ENCODE assay signal across 8 mouse cellular contexts in genomic region chr2:72241714-72242472, GRCm38 (mm10). TPM values are rescaled to one million over a fixed set of nuclear protein-coding genes. Genes with fewer than 3 reads are reported as not detected.
DNase-seq lines count a peak whose midpoint lies in the region; ATAC-seq and TF ChIP-seq lines count a peak whose summit lies in the region.

No protein-coding gene starts in this region.

- H3K9ac ChIP-seq in lung, postnatal 0 days (replicated peaks; ENCODE audit: low read depth): no peak overlapping the region
- no peak overlapping the region for H3K9ac ChIP-seq in embryonic facial prominence, embryonic 15.5 days
- no peak overlapping the region for H3K9ac ChIP-seq in hindbrain, embryonic 12.5 days

- no peak overlapping the region for H3K27ac ChIP-seq in lung, postnatal 0 days (ENCODE audit: low read length)
- peak overlapping the region; percentile 75 for H3K27ac ChIP-seq in embryonic facial prominence, embryonic 15.5 days (replicated peaks)
- no peak overlapping the region for H3K27ac ChIP-seq in hindbrain, embryonic 12.5 days
- peak overlapping the region; percentile 56; the same call in 1 of the 2 replicates for H3K27ac ChIP-seq in olfactory bulb, adult 2 months (ENCODE audit: insufficient read depth, low read depth, low read length)

- no peaks in the 10 kb centered on the region for H3K27me3 ChIP-seq in lung, postnatal 0 days (replicated peaks; ENCODE audit: insufficient read depth, low read length)
- no peaks in the 10 kb centered on the region for H3K27me3 ChIP-seq in embryonic facial prominence, embryonic 15.5 days
- H3K27me3 ChIP-seq in hindbrain, embryonic 12.5 days: no peaks in the 10 kb centered on the region

- H3K36me3 ChIP-seq in lung, postnatal 0 days (ENCODE audit: insufficient read depth, low read length): 0 out of 2 replicates have a peak, but pooled peaks cover 4% of the 10 kb centered on the region
- no peaks in the 10 kb centered on the region for H3K36me3 ChIP-seq in embryonic facial prominence, embryonic 15.5 days
- no peaks in the 10 kb centered on the region for H3K36me3 ChIP-seq in hindbrain, embryonic 12.5 days

- 0 out of 2 replicates have a peak overlapping the region, but pooled peaks have one; percentile 6 for H3K4me2 ChIP-seq in lung, postnatal 0 days (replicated peaks; ENCODE audit: low read depth, low read length)
- peak overlapping the region; percentile 33; the same call in 1 of the 2 replicates for H3K4me2 ChIP-seq in embryonic facial prominence, embryonic 15.5 days (replicated peaks)
- H3K4me2 ChIP-seq in hindbrain, embryonic 12.5 days (replicated peaks): peak overlapping the region; percentile 29

- no peaks in the 10 kb centered on the region; the same call in 1 of the 2 replicates for H3K4me1 ChIP-seq in lung, postnatal 0 days (ENCODE audit: insufficient read depth, low read depth, low read length)
- peaks cover 28% of the 10 kb centered on the region for H3K4me1 ChIP-seq in embryonic facial prominence, embryonic 15.5 days
- H3K4me1 ChIP-seq in hindbrain, embryonic 12.5 days: peaks cover 17% of the 10 kb centered on the region
- peaks cover 23% of the 10 kb centered on the region for H3K4me1 ChIP-seq in olfactory bulb, adult 2 months (ENCODE audit: control insufficient read depth, insufficient read depth, low read length)

- WGBS in lung, postnatal 0 days: 52% methylated on average over 14 of the region's 14 CpGs
- WGBS in embryonic facial prominence, embryonic 15.5 days: 32% methylated on average over 14 of the region's 14 CpGs
- WGBS in hindbrain, embryonic 12.5 days: 49% methylated on average over 14 of the region's 14 CpGs
- WGBS in olfactory bulb, adult 2 months: 32% methylated on average over 14 of the region's 14 CpGs

- TF ChIP-seq EP300 in lung, postnatal 0 days (IDR thresholded peaks at IDR 0.05): no peak

- TF ChIP-seq POLR2A in olfactory bulb, adult 2 months (IDR thresholded peaks at IDR 0.05; ENCODE audit: insufficient read depth, low read depth, low read length): no peak

- H3K4me3 ChIP-seq in lung, postnatal 0 days (ENCODE audit: low read depth, low read length): no peak overlapping the region
- H3K4me3 ChIP-seq in embryonic facial prominence, embryonic 15.5 days (replicated peaks): peak overlapping the region; percentile 31
- H3K4me3 ChIP-seq in hindbrain, embryonic 12.5 days: no peak overlapping the region
- H3K4me3 ChIP-seq in olfactory bulb, adult 2 months (ENCODE audit: insufficient read depth, low read depth, low read length): no peak overlapping the region

- ATAC-seq in lung, postnatal 0 days: no peak
- peak; percentile 69; the same call in 1 of the 2 replicates for ATAC-seq in embryonic facial prominence, embryonic 15.5 days (ENCODE audit: insufficient number of reproducible peaks, low FRiP score, low TSS enrichment, low read depth)
- no peak for ATAC-seq in hindbrain, embryonic 12.5 days (ENCODE audit: low FRiP score)

- H3K9me3 ChIP-seq in lung, postnatal 0 days (ENCODE audit: low read length): no peaks in the 10 kb centered on the region
- H3K9me3 ChIP-seq in embryonic facial prominence, embryonic 15.5 days (replicated peaks): no peaks in the 10 kb centered on the region
- no peaks in the 10 kb centered on the region for H3K9me3 ChIP-seq in hindbrain, embryonic 12.5 days (replicated peaks)

- no peak for DNase-seq in lung, postnatal 0 days (ENCODE audit: low spot score)
- DNase-seq in lung, postnatal 14 days: no peak
- DNase-seq in right cerebral cortex, postnatal 14 days: no peak
- no peak for DNase-seq in spleen, postnatal 14 days (ENCODE audit: low spot score in 2 of 2)
- DNase-seq in layer of hippocampus, adult 8-10 months (ENCODE audit: low spot score in 2 of 2): no peak

- TF ChIP-seq CTCF in lung, postnatal 0 days (IDR thresholded peaks at IDR 0.05): no peak
- TF ChIP-seq CTCF in olfactory bulb, adult 2 months (IDR thresholded peaks at IDR 0.05; ENCODE audit: insufficient read depth, low read depth, low read length): no peak

RNA-seq across cellular contexts. Expression of gene Map3k20, which starts 43.5 kb away (rescaled TPM):
- 18.5 and 19.4 TPM in 2 replicates for polyA plus RNA-seq in lung, postnatal 0 days (2015; fragmentation: Nextera tagmentation; extraction: Ambion mirVana)
- 21.0 and 23.9 TPM in 2 replicates for polyA plus RNA-seq in embryonic facial prominence, embryonic 15.5 days (2015; fragmentation: Nextera tagmentation; extraction: Ambion mirVana)
- 9.4 and 11.0 TPM in 2 replicates for polyA plus RNA-seq in hindbrain, embryonic 12.5 days (2016; fragmentation: Nextera tagmentation; extraction: Ambion mirVana)
- 45.5 TPM in 1 of 2 replicates, not detected in the other for polyA plus RNA-seq in olfactory bulb, adult 2 months (2012; ENCODE audit: insufficient read depth, insufficient read length, low replicate concordance, missing spikeins)
- total RNA-seq in layer of hippocampus, adult 8-10 months (2022): 10 to 100 TPM; 11.2 to 17.0 (median 13.7) TPM

Comparison
In these comparisons a context has a peak if more than half of its experiments do, and no peak if none do; other contexts are left out.
1. H3K27ac ChIP-seq: peak in embryonic facial prominence, embryonic 15.5 days (single experiment) and olfactory bulb, adult 2 months (single experiment); none in lung, postnatal 0 days (single experiment) and hindbrain, embryonic 12.5 days (single experiment).
2. Peak in every context shown above with its lines, with median percentiles within 50 percentile points of each other: H3K4me2 ChIP-seq.